Mouse (Mus musculus): ENCODE data around the gene Vmn1r199.

Vmn1r199 gene

DNA sequence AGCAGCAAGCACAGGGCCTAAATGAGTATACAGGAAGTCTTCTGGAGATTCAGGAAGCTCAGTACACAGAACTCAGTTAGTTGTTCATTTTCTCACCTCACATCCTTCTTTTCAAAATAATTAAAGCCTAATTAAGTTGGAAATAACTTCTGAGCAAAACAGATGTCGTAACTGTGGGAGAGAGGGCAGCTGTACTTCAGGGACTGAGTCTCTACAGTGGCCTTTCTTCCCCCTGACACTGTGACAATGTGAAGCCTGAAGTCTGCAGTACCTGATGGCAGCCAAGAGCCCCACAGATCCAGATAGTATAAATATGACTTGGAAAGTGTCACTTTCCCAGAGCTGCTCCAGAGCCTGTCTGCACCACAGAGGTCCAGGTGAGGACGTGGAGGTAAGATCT, at the start of gene Vmn1r199:
Gene Vmn1r199 (plus strand): TSS at position 301 of the 400 bp plus-strand sequence.
- WGBS: 76% methylated on average over 2 of the region's 2 CpGs

DNA sequence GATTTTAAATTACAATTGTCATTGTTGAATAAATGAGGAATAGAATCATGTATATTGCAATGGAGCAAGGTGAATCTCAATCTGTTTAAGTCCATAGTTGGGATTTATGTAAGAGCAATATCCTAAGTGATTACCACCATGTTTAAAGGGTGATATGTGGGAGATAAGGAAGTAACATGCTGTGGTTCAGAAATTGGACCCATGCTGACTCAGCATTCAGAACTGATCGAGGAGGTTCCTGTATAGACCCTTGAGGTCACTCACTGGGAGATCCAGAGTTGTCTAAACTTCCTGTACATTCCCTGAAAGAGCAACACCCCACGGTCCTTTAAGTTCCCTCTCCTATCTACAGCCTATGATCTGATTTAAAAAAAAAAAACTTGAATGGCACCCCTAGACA, 46.3 kb upstream of the Vmn1r199 start:
- 61% methylated on average over 2 of the region's 2 CpGs for WGBS

DNA sequence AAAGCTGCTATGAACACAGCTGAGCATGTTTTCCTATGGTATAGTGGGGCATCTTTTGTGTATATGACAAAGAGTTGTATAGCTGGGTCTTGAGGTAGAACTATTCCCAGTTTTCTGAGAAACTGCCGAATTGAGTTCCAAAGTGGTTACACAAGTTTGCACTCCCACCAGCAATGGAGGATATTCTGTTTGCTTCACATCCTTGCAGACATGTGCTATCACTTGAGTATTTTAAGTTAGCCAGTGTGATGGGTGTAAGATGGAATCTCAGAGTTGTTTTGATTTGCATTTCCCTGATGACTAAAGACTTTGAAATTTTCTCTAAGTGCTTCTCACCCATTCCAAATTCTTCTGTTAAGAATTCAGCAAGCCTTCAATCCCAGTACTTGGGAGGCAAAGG, 44.1 kb upstream of the Vmn1r199 start:
- WGBS: 62% methylated on average over 1 of the region's 1 CpGs

DNA sequence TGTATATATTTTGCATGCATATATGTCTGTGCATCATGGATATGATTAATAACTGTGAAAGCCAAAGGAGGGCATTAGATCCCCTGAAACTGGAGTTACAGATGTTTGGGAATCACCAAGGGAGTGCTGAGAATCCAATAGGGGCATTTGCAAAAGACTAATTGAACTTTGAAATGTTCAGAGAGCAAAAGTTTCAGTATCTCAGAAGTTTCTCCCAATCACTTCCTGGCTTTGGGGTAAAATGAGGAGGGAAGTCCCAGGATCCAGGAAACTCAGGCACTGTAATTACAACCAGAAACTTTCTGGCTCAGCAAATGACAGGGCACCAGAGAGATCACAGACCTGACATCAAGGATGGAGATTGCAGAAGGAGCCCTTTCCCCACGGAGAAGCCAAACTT, 29.6 kb upstream of the Vmn1r199 start, which contains the start of gene Vmn1r198:
Gene Vmn1r198 (plus strand): TSS at position 301 of the 400 bp plus-strand sequence.
- 54% methylated on average over 1 of the region's 1 CpGs for WGBS

DNA sequence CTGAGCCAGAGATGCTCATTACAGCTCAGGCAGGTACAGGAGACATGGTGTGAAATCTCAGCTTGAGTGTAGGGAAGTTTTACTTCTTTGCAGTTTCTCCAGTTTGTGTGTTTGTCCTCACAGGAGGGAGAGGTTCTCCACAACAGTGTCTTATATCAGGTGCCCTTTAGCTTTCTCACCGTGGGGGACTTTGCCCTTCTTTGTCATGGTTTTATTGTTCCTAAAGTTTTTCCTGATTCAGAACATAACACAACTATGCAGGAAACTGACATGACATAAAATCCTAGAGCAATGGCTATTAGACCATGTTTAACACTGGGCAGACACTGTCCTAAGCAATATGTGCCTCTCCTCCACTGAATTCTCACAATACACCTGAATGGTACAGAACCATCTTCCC, 28.8 kb upstream of the Vmn1r199 start:
- WGBS: 78% methylated on average over 1 of the region's 1 CpGs

DNA sequence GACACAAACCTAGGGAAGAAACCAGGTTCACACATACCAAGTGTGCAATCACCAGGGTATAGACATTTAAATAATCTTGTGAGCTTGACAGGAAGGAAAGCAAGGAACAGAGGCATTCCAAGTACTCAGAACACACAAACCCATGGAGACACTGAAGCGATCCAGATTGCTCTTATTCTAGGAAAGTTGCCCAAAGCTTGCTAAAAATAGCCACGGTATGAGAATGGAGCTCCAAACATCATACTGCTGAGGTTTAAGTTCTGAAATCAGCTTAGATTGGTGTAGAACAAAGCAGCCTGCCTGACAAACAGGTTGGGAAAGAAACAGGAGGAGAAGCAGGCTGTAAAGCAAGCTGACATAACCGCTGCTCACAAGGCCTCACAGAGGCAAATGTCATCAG, 1.5 kb downstream of the Vmn1r199 start:
- WGBS: 31% methylated on average over 3 of the region's 3 CpGs

DNA sequence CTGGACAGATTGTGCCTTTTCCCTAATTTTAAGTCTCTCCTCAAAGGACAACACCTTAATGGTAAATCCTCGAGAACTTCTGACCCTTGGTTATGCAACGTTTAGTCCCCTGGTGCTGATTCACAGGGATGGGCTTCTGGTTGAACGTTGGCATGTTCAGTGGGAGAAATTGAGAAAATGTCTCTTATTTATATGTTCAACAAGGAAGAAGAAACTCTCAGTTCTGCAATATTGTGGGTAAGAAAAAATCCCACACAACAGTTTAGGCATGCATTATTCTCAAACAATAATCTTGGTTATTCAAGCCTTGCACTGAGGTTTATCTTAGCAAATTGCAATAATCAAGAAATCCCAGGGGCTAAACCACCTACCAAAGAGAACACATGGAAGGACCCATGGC, 3.8 kb downstream of the Vmn1r199 start:
- 72% methylated on average over 3 of the region's 3 CpGs for WGBS

DNA sequence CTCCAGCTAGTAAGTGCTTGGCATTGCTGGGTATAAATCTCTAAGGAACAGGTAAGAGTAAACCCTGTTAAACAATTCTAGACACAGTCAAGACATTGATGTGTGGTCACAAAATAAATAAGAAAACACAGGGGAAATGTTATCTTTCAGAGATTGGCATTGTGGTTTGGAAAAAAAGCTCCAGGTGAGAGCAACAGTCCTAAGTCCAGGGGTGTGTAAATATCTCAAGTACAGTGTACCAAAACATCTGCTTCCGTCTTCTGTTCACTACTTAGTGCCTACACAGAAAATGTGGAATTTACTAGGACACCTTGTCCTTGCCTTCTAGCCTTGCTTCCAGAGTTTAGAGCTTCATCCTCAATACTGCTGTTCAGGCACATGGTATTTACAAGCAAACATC, 7.4 kb downstream of the Vmn1r199 start:
- 86% methylated on average over 1 of the region's 1 CpGs for WGBS

DNA sequence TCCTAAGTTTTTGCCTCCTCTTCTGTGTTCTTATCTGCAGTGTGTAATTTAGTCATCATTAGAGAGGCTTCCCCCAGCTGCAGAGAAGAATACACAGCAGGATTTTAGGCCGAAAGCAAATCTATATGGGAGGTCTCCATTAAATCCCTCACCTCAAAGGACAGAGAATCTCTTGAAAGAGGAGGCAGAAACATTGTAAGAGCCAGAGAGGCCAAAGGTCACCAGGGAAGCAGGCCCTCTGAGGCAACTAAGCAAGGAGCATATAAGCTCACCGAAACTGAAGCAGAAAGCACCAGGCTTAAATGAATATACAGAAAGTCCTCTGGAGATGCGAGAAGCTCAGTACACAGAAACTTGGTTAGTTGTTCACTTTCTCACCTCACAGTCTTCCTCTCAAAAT, 10.5 kb downstream of the Vmn1r199 start, which contains the start of gene Vmn1r200:
Gene Vmn1r200 (plus strand): TSS at position 301 of the 400 bp plus-strand sequence.
- 66% methylated on average over 3 of the region's 3 CpGs for whole genome bisulfite sequencing

DNA sequence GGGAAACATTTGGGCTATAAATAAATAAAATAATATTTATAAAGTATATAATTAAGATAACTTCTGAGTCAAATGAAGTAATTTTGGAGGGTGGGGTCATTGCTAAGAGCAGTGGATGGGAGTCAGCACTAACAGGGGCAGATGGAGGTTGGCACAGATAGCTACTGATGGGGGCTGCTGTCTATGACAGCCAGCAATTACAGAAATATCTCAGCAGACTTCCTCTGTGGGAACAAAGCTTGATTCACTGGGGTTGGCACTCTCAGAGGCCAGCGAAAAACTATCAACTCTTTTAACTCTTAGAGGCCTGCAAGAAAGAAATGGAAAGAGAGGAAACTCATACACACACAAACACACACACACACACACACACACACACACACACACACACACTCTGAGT, 23.4 kb downstream of the Vmn1r199 start:
- WGBS: 27% methylated on average over 1 of the region's 1 CpGs

Measured in cerebral cortex, adult 2 months (tissue).